Mouse (Mus musculus) olfactory bulb, adult 2 months (tissue): Measurements from ENCODE around the gene Ntng1.

Source experiments
- CTCF ChIP-seq: fragments of 200-500 bp; IDR thresholded peaks from 2 replicates; pipeline ENCODE4 v1.5.1; 2012; ENCODE audit warnings: low read depth, mild to moderate bottlenecking, low read length, moderate library complexity; ENCODE audit not compliant: insufficient read depth
- POLR2A ChIP-seq: fragments of 200-500 bp; IDR thresholded peaks from 2 replicates; pipeline ENCODE4 v1.6.1; 2012; ENCODE audit warnings: mild to moderate bottlenecking, low read depth, low read length, moderate library complexity; ENCODE audit not compliant: insufficient read depth

DNA sequence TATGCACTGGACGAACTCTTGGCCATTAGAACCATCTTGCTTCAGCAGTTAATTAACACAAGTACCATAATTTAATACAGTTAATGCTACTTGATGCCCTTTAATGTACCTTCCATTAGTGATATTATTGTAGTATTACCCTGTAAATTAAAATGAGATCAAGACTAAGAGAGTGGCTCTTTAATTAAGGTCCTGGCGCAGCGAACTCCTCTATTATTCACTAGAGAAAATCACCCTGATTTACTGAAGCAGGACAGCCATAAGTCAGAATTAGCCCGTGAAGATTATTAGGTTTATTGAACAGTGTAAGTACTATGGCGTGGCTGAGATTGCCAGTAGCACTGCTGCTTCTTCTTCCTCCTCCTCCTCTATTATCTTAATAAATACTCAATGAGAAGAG is 212.8 kb downstream of the Ntng1 start:
- no peak for TF ChIP-seq CTCF
- no peak for TF ChIP-seq POLR2A
